Mouse (Mus musculus): ENCODE results near the gene Slc34a3. TPM values are rescaled to one million over a fixed set of nuclear protein-coding genes. Genes with fewer than 3 reads are reported as not detected.
A peak's percentile ranks its signal among the peaks of the same experiment; 100 is the strongest.

Gene Slc34a3
- polyA plus RNA-seq, 1 experiment: not detected

DNA sequence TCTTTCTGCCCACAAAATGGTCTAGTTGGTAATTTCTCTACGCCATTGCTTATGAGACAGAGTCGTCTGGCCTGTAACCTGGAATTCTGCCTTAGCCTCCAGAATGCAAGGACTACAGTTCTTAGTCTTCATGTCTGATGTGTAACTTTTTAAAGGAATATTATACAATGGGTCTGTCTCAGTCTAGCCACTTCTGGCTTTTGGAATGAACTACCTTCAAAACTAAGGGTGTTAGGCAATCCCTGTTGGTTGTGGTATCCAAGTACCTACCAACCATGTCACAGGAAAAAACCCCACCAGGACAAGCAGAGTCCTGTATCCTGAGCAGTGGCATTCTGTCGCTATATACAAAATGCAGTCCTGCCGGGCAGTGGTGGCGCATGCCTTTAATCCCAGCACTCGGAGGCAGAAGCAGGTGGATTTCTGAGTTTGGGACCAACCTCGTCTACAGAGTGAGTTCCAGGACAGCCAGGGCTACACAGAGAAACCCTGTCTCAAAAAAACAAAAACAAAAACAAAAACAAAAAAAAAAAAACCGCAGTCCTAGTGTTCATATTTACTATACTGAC, 8.3 kb downstream of the Slc34a3 start:
- no peak for DNase-seq (ENCODE audit: low read depth)

DNA sequence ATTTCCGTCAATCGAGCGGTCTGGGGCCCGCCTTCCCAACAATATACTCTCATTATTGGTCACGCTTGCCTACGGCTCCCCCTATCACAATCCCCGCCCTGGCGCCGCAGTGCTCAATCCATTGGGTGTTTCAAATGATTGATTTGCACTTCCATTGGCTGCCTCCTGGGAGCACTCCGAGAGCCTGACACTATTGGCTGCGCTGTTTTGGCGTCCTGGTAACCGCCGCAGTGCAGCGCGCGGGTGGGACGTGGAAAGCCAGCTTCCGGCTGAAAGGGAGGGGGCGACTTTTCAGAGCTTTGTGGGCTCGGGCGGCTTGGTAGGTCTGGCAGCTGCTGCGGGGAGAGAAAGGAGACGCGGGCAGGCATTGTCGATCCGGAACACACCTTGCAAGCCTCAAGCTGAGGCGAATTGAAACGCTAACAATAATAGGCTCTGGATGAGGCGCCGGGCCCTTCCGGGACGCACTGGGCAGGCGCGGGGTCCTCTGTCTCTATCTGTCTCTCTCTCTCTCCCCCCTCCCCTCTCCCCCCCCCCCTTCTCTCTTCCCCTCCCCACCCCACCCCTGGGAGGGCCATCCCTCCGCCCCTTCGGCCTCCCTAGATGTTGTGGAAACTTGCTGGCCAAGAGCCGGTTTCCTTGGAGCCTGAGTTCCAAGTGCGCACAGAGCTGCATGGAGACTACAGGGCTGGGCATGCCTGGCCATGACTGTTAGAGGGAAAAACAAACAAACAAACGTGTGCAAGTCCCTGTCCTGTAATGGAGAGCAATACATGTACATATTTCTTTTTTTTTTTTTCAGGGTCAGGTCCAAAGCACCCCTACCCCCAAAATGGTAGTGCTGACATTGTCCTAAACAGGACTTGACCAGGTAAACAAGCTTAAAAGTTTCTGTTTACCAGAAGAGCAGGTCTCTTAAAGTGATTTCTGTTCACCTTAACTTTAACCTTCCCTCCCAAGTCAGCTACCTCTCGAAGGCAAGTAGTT, 9.1 kb downstream of the Slc34a3 start:
- DNase-seq (ENCODE audit: low read depth): peak; percentile 98

DNA sequence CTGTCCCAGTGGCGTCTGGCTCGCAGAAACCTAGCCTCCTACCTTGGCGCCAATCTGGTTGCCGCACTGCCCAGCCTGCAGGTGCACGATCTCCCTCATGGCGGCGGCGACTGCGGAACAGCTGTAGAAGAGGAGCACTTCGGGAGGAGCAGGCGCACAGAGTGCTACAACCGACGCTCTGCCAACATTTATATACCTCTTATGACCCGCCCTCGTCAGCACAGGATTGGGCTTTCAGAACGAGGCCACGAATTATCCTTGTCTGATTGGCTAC, 9.7 kb downstream of the Slc34a3 start, which contains the start of gene Tubb4b:
Gene Tubb4b (minus strand): TSS at position 211 of the 274 bp plus-strand sequence.
- no peak for DNase-seq (ENCODE audit: low read depth)

DNA sequence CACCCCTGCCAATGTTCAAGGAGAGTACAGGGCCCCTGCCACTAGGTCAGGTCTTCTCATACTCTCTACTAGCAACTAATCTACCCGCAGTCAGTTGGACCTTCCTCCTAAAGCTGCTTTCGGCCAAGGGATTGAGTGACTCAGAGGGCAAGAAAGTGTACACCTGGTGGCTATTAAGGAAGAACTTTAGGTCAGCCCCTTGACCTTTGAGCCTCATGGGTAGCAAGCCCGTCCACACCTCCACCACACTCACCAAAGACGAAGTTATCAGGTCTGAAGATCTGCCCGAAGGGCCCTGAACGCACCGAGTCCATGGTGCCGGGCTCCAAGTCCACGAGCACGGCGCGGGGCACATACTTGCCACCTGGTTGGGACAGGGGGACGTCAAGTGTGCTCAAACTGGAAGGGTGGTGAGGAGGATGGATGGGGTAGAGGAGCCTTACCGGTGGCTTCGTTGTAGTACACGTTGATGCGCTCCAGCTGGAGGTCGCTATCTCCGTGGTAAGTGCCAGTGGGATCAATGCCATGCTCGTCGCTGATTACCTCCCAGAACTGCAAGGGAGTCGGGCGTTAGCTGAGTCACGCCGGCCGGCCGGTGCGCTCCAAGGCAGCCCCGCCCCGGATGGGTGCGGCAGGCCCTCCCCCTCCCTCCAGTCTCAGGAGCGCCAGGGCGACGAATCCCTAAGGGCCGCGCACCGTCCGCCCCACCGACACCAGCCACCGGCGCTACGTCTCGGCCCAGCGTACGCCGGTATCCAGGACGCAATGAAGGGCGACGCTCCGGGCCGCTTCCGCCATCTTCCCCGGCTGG, 10.3 kb downstream of the Slc34a3 start:
- no peak for DNase-seq (ENCODE audit: low read depth)

DNA sequence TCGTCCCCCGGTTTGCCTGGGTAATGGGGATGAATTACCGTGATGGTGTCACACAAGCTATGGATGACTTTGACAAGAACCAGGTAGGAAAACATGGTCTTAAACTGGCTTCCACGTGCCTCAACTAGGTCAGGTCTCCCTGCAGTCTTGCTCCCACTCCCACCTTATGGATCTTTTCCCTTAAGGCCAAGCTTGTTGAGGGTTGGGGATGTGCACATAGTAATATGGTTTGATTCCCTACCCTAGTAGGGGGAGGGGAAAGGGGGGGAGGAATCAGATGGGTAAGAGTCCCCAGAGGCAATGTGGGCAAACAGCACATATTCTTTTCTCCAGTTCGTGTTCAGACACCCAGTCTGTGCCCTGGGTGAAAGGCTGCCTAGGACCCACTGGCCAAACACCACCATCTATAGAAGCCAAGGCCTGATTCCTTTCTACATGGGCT, 12.8 kb downstream of the Slc34a3 start:
- DNase-seq (ENCODE audit: low read depth): no peak

DNA sequence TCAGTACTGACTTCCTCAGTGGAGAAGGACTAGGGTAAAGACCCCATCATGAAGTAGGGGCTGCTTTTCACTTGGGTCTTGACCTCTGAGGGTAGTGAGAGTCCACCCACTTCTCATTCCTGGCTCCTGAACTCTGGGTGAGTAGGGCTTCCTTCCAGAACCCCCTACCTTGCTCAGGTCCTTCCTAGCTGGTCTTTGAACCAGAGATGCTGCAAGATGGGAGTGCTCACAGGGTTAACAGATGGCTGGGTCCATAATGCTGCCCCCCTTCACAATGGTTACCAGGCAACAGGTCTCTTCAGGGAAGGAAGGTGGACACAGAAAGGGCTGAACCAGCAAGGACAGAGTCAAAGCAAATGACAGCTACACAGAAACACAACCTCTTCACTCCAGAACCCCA, 15.7 kb downstream of the Slc34a3 start, which contains the start of gene Fam166a:
Gene Fam166a (plus strand): TSS at position 301 of the 400 bp plus-strand sequence.
- no peak for DNase-seq (ENCODE audit: low read depth)

DNA sequence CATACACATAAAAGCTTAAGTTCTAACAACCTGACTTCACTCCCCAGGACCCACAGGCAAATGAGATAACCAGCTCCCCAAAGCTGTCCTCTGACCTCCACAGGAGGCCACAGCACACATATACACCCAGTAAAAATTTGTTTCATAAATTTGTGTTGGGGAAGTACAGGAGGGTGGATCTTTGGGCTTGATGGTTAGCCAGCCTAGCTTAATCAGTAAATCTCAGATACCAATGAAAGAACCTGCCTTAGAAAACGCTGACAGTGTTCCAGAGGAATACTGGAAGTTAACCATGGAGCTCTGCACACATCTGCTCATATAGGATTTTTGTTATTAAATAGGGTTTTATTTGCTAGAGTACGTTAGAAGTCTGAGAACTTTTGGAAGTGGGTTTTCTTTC, 16.5 kb downstream of the Slc34a3 start:
- DNase-seq (ENCODE audit: low read depth): no peak

DNA sequence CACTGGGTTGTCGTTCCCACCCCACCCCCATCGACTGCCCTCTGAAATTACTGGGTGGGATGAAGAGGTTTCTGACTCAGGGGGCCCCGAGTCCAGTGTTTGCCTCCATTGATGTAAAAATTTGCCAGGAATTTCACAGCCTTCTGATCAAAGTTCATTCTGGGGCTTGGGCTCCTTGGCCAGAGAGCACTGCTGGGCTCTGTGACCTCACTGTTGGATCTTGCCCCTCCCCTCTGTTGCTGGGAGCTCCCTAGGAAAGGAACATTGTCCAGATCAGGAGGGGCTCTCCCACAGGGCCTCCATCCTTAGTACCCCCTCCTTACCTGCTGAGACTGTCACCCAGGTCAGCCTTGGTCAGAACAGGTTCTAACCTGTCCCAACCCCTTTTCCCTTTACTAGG, 19.7 kb downstream of the Slc34a3 start, which contains the start of gene Stpg3:
Gene Stpg3 (minus strand): TSS at position 194 of the 400 bp plus-strand sequence.
- DNase-seq (ENCODE audit: low read depth): no peak

DNA sequence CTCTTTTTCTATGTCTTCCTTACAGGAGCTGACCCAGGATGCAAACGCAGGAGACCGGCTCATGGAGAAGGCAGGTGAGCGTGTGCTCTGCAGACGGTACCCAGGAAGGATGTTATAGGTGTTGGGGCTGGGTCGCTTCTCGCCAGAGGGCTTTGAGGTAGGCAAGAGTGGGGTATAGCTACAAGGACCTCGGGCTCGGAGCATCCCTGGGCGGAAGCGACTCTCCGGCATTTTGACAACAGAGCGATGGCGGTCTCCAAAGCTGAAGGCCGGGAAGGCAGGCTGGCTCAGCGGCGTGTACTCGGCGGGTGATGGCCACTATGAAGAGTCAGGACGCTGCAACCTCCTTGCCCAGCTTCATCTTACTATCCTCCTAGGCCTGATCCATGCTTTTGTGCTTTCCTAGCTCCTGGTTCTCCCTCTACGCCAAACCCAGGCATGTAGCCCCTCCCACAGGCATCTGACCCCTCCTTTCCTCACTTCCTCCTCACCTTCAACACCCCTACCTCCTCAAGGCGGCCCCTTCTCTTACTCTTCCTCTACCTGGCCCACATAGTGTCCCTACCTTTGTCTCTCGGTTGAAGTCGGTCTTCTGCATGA, 20.8 kb downstream of the Slc34a3 start:
- no peak for DNase-seq (ENCODE audit: low read depth)

DNA sequence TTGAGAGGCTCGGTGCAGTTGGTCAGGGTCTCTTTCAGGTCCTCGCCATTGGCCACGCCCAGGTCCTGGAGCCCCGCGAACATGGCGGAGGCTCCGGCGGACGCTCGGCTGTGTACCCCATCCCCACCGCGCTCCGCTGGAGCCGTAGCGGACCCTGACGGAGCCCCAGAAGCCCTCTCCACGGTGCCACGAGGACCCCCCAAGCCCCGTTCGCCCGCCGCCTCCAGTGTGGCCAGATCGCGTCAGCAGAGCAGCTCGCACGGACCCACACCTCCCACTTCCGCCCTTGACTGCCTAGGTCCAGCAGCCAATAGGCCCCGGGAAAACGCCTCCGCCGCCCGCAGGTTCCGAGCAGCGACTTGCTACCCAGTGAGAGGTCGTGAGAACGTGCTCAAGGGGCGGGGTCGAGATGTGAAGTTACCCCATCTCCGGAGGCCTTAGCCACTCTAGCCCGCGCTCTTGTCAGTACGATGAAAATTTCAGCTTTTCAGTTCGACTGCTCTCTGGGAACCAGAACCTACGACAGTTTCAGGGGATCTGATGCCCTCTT, 23.0 kb downstream of the Slc34a3 start, which contains the start of gene Nelfb:
Gene Nelfb (minus strand): TSS at position 369 of the 550 bp plus-strand sequence.
- DNase-seq (ENCODE audit: low read depth): no peak

DNA sequence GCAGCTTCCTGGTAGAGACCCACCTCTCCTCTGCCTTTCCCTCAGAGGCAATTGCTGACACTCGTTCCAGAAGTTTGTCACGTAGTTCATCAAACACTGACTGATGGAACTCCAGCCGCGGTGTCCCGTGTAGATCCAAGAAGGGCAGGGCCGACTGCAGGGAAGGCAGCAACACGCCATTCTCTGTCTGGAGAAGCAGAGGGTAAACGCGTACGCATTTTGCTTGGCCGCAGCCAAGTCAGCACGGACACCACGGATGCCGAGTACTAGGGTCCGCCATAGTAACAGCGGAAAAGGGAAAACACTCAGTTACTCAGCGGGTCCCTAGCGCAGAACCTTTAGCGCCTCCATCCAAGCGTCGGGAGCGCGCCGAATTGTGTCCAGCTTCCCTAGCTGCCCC, 23.5 kb downstream of the Slc34a3 start:
- DNase-seq (ENCODE audit: low read depth): no peak

DNA sequence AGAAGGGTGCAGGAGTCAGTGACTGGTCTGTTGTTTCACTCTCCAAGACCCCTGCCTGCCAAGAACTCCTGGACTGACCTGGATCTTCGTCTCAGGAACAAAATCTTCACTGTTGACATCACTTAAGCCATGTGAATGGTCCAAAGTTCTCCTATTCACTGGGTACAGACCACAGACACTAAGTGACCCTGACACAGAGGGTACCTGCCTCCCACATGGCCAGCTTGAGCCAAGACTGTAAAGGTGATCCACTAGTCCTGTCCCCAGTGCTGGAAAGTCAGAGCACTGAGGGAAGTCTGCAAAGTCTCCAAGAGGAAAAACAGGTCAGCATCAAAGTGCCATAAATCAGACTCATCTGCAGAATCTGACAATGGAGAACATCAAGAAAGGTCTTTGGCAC, 26.6 kb downstream of the Slc34a3 start:
- DNase-seq (ENCODE audit: low read depth): no peak

DNA sequence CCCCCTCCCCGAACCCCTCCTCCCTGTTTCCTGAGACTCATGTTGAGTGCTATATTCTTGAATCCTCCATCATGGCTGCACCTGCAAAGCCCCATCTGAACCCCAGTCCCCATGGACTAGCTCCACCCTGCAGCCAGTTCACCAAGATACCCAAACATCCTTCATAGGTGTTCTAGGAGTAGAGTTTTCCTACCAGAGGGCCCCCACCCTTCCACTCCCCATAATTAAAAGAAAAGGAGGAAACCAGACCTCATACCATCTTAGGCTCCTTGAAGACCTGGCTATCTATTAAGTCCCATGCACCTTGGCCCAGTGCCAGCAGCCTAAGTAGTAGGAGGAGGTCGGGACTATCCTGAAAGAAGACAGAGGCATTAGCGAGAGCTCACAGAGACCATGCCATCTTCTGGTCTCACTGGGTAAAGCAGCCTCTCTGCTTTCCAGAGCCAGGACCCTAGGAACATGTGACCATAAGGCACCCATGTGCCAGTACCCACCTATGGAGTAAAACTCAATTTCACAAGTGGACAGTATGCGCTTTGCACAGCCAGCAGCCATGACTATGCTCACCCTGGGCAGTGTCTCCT, 30.4 kb downstream of the Slc34a3 start:
- no peak for DNase-seq (ENCODE audit: low read depth)

DNA sequence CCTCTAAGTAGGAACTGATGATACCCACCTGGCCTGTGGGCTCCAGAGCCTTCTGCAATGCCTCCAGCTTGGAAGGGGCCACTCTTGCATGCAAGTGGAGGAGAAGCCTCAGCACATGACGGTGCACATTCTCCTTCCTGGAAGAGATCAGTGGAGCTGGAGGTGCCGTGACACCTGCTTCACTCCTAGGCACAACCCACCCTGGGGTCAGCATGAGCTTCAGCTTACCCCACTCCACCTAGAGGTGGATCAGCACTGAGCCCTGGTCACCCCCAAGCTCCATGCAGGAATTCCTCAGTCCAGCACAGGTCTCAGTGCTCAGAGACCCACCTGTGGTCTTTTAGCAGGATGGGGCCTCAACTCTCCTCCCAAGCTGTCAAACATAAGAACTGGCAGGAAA, 33.5 kb downstream of the Slc34a3 start:
- no peak for DNase-seq (ENCODE audit: low read depth)

DNA sequence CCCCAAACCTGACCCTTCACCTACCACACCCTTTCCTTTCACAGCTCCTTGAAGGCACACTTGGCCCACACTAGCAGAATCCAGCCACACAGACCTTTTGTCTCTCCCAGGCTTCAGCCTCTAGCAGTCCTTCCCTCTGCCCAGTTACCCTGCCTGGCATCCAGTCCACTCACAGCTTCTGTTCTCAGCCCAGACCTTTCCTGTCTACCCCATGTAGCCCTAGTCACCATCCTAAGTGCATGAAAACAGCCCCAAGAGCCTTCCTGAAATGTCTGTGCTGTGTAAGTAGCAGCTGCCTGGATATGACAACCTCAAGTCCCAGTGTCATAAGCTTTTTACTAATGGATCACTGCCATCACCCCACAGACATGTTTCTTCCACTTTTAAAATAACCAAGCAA, 36.2 kb downstream of the Slc34a3 start:
- DNase-seq (ENCODE audit: low read depth): no peak

DNA sequence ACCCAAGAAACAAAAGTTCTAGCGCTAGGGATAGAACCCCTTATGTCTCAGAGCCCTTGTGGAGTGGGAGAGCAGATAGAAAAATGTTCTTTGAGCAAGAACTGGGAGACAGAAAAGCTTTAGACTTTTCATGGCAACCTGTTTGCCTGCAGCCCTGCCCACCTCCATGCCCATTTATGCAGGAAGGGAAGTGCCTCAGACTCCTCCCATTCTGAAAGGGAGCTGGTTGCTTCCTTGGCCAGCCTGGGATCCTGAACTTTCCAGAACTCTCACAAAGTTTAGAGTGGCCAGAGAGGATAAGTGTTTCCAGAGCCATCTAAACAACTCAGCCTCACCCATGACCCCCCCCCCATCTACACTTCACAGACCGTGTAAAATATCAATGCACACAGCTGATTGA, 37.0 kb downstream of the Slc34a3 start:
- DNase-seq (ENCODE audit: low read depth): no peak

DNA sequence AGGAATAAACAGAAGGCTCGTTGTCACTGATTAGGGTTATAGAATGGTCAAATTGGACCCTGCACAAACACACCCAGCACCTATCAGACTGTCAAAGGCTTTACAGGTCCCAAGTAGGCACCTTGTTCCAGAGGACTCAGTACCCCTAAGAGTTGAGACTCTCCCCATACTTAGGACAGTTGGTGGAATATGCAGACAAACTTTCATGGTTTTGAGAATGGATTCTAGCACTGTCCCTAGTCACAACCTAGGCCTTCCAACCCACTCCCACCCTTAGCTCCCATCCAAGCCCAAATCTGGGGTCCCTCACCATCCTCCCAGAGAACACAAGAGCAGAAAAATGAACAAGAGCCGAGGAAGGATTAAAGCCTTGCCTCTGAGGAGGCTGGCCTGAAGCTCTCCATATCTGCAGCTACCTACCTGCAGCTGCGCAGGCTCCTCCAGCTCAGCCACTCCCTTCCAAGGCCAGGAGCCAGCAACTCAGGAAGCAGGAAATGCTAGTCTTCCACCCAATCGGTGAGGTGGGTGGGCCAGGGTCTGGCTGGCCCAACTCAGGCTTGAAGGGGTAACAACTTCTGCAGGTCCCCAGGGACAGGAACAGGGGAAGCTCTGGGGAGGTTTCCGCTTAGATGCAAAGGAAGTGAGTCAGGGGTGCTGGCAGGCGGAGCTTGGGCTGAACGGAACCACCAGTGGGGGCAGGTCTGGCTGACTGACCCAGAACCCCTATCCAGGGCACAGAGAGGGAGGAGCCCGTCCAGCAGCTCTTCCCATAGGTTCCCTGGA, 37.8 kb downstream of the Slc34a3 start, which contains the start of gene Tor4a:
Gene Tor4a (minus strand): TSS at position 715 of the 783 bp plus-strand sequence.
- no peak for DNase-seq (ENCODE audit: low read depth)

DNA sequence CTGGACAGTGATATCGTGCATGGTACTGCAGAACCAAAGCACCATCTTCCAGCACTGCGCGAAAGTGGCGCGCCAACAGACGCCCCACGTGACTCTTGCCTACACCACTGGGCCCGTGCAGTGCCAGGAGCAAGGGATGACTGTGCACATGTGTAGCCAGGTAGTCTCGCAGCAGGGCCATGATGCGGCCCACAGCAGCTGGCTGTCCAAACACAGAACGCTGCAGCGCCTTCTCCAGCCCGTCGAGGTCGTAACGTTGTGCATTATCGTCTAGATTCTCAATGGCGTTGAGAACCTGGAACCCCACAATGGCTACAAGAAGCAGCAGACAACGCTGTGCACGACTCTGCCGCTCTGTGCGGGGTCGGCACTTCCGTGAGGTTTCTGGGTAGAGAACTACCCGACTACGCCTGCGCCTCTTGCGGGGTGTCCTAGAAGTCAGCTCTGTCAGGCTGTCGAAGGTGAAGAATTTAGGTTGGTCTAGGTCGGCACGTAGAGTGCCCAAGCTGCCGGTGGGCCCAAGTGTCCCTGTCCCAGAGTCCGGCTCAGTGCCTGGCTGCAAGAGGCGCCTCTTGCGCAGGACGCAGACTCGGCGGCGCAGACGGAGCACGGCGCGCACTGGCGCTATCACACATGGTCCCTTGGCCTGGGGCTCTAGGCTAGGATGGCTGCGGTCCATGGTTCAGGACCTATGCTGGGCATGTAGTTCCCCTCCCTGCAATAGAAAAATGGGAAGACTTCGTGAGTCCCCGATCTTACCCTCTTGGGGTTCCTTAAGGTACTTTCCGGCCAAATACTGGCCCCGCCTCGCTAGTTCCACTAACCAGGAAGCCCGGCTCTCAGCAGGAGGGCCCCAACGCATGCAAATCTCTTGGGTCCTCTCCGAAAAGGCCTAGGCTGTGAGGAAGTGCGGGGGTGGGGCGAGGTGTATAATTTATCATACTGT, 38.7 kb downstream of the Slc34a3 start:
- DNase-seq (ENCODE audit: low read depth): no peak
